Mouse (Mus musculus): ENCODE data around the gene Id4. TPM values are rescaled to one million over a fixed set of nuclear protein-coding genes. Genes with fewer than 3 reads are reported as not detected.

The Id4 gene
- total RNA-seq (2015; ENCODE audit: low replicate concordance) (0.72 and 1.7 TPM in 2 replicates), total RNA-seq (2017; ENCODE audit: low replicate concordance) (not detected in 2 replicates)

DNA sequence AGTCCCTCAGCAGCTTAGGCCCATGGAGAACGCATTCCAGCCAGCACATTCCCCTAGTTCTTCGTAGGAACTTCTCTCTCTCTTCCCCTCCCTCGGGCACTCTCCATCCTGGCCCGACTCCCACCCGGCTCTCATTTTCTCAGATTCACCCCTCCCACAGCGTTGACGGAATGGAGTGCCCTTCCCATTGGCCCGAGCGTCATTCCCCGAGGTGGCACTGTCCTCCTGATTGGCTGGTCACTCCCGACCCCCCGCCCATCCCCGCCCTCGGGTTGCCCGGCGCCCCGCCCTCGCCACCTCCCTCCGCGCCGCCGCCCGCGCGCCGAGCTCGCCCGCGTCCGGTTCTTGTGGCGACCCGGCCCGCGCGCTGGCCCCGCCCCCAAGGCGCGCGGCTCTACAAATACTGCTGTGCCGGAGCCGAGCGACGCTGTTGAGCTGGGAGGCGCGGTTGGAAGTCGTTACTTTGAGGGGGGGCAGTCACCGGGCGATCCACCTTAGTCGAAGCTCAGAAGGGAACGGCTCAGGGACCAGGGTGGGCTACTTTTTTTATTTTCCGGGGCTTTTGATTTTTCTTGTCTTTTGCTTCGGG is at the start of gene Id4:
Gene Id4 (plus strand): TSS at position 539 of the 589 bp plus-strand sequence.
- ATAC-seq (replicated peaks; ENCODE audit: low FRiP score, poor library complexity, severe bottlenecking), result no peak

DNA sequence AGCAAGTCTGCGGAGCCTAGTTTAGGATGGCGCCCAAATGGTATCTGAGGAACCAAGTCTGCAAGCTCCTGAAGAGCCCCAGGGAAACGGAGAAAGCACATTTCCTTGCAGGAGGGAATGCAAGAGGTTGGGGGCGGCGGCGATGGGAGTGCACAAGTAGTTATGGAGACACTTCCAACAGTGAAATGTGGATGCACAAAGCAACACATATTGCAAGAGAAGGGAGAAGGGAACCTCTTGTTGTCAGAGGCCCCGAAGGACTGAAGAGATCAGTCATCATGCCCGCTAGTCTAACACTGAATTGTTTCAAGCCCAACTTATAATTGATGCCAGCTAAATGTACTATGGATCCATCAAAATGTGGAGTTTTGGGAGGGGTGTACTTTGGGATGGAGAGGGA is 33.9 kb upstream of the Id4 start:
- no peak for ATAC-seq (replicated peaks; ENCODE audit: low FRiP score, poor library complexity, severe bottlenecking)

GRCm38 (mm10) chr13:48227712-48228111 is 33.3 kb upstream of the Id4 start:
- ATAC-seq (replicated peaks; ENCODE audit: low FRiP score, poor library complexity, severe bottlenecking), result no peak

- no peak for ATAC-seq (replicated peaks; ENCODE audit: low FRiP score, poor library complexity, severe bottlenecking)
Observed at GRCm38 (mm10) chr13:48228114-48228513, 32.9 kb upstream of the Id4 start.

DNA sequence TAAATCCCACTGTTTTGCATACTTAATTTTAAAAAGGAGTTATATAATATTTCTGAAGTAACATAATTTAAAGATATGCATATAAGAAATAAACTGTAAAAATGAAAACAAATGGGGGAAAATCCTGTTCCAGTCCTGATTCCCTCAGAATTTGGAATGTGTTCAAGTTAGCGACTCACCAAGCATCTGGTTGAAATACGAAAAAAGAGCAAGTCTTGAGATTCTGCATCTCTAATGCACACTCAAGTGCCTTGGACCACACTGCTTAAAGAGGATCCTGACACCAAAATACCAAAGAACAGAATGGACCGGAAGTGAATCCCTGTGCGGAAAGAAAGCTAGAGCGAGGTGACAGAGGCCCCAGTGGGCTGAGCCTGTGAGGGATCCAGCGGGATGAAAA is 30.0 kb upstream of the Id4 start:
- no peak for ATAC-seq (replicated peaks; ENCODE audit: low FRiP score, poor library complexity, severe bottlenecking)

- no peak for ATAC-seq (replicated peaks; ENCODE audit: low FRiP score, poor library complexity, severe bottlenecking)
Observed at GRCm38 (mm10) chr13:48236436-48236835, 24.6 kb upstream of the Id4 start.

- ATAC-seq (replicated peaks; ENCODE audit: low FRiP score, poor library complexity, severe bottlenecking), result no peak
Observed at GRCm38 (mm10) chr13:48236865-48237264, 24.2 kb upstream of the Id4 start.

- no peak for ATAC-seq (replicated peaks; ENCODE audit: low FRiP score, poor library complexity, severe bottlenecking)
Observed at GRCm38 (mm10) chr13:48237516-48237915, 23.5 kb upstream of the Id4 start.

- no peak for ATAC-seq (replicated peaks; ENCODE audit: low FRiP score, poor library complexity, severe bottlenecking)
Observed at GRCm38 (mm10) chr13:48245235-48246012, 15.6 kb upstream of the Id4 start.

- no peak for ATAC-seq (replicated peaks; ENCODE audit: low FRiP score, poor library complexity, severe bottlenecking)
Observed at GRCm38 (mm10) chr13:48252559-48252958, 8.5 kb upstream of the Id4 start.

GRCm38 (mm10) chr13:48255026-48255425 is 6.0 kb upstream of the Id4 start:
- ATAC-seq (replicated peaks; ENCODE audit: low FRiP score, poor library complexity, severe bottlenecking), result no peak

DNA sequence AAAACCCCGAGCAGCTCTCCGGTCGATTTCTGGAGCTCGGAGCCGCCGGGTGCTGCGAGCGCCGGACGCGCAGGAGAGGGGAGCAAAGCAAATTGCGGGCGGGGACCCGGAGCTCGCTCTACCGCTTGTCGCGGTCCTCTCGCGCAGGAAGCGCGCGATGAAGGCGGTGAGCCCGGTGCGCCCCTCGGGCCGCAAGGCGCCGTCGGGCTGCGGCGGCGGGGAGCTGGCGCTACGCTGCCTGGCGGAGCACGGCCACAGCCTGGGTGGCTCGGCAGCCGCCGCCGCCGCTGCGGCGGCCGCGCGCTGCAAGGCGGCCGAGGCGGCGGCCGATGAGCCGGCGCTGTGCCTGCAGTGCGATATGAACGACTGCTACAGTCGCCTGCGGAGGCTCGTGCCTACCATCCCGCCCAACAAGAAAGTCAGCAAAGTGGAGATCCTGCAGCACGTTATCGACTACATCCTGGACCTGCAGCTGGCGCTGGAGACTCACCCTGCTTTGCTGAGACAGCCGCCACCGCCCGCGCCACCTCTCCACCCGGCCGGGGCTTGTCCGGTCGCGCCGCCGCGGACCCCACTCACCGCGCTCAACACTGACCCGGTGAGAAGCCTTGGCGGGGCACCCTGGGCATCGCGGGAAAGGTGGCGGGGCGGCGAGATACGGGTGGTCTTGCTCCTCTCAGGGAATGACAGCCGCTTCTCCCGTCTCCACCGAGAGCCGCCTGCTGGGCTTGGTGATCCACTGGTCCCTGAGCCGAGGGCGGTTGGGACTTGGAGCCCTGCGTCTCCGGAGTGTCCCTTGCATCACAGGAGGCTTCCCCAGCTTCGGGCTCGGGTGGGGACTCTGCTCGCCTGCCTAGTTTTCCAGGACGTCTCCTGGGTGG is 553 bp downstream of the Id4 start:
- ATAC-seq (replicated peaks; ENCODE audit: low FRiP score, poor library complexity, severe bottlenecking), result no peak

- ATAC-seq (replicated peaks; ENCODE audit: low FRiP score, poor library complexity, severe bottlenecking), result no peak
Observed at GRCm38 (mm10) chr13:48262451-48262969, 1.5 kb downstream of the Id4 start.

DNA sequence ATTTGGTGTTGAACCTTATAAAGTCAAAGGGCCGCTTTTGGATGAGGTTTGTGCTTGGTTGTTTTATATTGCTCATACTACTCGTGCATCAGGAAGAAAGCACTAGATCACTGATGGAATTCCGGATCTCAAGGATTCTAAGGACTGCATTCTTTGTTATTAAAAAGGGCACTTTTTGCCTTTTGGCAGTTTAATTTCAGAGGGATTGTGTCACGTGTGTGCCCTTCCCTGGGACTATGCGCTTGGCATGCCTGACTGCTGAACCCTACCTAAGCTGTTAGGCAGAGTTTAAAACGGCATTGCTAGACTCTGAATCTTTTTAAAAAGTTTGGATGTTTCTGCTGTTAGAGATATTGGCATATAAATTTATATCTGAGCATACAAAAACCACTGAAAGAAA is 4.0 kb downstream of the Id4 start:
- no peak for ATAC-seq (replicated peaks; ENCODE audit: low FRiP score, poor library complexity, severe bottlenecking)

- ATAC-seq (replicated peaks; ENCODE audit: low FRiP score, poor library complexity, severe bottlenecking), result no peak
Observed at GRCm38 (mm10) chr13:48273451-48274069, 12.5 kb downstream of the Id4 start.

- no peak for ATAC-seq (replicated peaks; ENCODE audit: low FRiP score, poor library complexity, severe bottlenecking)
Observed at GRCm38 (mm10) chr13:48274107-48274506, 13.1 kb downstream of the Id4 start.

DNA sequence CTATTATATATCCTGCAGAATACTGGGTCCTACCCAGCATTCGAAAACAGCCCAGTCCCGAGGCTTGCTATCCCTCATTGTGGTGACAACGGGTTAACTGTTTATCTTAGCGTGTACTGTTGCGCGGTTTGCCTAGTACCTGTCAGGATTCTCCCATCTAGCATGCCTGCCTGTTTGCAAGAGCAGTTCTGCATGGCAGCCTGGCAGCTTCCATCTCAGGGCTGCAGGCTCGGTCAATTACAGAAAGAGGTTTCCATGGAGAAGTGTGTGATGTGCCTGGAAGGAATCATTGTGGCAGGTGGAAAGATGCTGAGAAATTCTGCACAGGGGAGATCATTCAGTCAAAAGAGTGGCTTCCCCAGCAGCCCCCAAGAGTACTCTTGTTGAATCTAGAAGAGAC is 16.0 kb downstream of the Id4 start:
- ATAC-seq (replicated peaks; ENCODE audit: low FRiP score, poor library complexity, severe bottlenecking), result no peak

DNA sequence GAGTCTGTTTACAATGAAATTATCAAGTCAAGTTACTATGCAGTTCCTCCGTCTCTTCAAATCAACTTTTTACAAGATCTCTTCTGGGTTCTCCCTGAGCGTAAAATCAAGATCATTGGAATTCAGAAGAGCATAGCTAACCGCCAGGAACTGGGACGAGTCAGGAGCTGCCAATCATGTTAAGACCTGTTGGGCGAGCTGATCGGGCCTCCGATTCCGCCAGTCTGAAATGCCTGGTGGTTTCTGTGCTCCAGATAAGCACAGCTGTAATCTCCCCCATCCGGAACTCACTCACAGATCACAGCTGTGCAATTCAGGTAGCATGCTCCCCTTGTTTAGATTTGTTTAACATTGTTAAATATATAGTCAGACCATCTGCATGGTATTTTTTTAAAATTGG is 23.4 kb downstream of the Id4 start:
- no peak for ATAC-seq (replicated peaks; ENCODE audit: low FRiP score, poor library complexity, severe bottlenecking)

DNA sequence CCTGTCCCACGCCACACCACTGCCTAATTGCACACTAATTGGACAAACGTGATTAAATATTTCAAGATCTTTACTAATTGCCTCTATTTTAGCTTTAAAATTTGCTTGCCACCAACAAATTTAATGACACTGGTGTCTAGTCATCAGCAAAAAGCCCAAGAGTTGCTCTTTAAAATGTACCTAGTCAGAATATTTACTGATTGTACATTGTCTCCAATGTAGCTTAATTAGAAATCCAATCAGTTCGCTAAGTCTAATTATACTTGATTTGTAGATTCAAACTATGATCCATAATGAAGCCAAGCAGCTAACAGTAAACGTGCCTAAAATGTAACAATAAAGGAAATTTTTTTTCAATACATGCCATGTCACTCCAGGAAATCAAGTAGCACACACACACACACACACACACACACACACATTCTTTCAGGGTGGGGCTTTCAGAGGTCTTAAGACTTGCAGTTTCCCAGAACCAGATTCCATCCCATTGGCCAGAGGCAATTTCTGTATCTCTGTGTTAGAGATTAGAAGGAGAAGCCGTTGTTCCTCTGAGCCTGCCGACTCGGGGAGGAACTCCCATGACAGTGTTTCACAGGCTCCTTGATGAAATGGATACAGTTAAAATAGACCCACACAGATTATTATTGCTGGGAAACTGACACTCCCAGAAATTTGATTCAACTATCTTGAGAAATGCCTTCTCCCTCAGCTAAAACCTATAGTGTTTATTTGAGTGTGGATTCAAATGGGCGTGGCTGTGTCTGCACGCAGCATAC is 24.1 kb downstream of the Id4 start:
- ATAC-seq (replicated peaks; ENCODE audit: low FRiP score, poor library complexity, severe bottlenecking), result no peak

Measured in erythroid progenitor cell, adult 5-6 weeks (primary cell).